Mouse (Mus musculus): Measurements from ENCODE around the gene Calr4.
A peak's percentile ranks its signal among the peaks of the same experiment; 100 is the strongest.

Calr4 gene

DNA sequence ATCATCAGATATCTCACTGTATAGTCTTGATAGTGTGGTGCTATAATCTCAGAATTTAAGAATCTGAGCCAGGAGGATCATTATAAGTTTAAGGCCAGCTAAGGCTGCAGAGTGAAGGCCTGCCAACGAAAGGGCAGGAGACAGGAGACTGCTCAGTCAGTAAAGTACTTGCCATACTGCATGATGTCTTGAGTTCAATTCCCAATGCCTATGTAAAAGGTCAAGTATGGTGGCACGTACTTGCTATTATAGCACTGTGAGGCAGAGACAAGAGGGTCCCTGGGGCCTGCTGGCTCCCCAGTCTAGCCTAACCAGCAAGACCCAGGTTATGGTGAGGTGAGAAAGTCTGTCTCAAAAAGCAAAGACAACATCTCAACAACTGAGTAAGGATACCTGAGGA is at the start of gene Calr4:
TSS of gene Calr4 (plus strand) at position 301 of the 400 bp plus-strand sequence.
- no peak for DNase-seq (ENCODE audit: low spot score in 2 of 2)

DNA sequence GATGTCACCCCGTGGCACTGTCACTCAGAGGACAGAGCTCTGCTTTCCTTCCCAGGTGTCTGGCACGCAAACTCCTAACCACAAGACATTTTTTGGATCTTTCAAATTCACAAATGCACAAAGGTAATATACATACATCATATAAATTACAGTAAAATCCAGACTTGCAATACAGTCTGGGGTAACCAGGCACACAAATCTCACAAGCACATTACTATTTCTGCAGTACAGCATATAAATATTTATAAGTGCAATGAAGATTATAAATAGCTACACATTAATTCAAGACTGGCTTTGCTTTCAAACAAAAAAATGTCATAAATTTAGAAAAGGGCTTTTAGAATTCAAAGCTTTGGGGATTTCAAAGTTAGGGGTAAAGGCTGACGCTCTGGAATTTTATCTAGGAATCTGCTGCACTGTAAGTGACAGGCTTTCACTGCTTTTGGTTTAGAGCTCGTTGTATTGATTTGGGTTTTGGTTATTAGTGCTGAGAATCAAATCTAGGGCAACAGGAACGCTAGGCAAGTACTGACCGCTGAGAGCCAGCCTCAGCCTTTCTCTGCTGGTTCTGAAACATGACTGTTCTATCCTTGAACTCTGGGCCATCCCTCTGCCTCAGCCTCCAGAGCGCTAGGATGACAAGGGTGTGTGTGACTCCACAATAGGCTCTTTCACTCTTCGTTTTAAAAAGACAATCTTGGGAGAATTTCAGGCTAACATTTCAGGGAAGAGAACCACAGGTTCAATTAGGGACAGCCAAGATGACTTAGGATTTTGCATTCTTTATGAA is 48.5 kb upstream of the Calr4 start:
- DNase-seq (ENCODE audit: low spot score in 2 of 2): no peak

GRCm38 (mm10) chr4:109191598-109191997 is 42.7 kb upstream of the Calr4 start:
- DNase-seq (ENCODE audit: low spot score in 2 of 2): no peak

- no peak for DNase-seq (ENCODE audit: low spot score in 2 of 2)
These were observed 40.4 kb upstream of the Calr4 start for GRCm38 (mm10) chr4:109193886-109194285.

DNA sequence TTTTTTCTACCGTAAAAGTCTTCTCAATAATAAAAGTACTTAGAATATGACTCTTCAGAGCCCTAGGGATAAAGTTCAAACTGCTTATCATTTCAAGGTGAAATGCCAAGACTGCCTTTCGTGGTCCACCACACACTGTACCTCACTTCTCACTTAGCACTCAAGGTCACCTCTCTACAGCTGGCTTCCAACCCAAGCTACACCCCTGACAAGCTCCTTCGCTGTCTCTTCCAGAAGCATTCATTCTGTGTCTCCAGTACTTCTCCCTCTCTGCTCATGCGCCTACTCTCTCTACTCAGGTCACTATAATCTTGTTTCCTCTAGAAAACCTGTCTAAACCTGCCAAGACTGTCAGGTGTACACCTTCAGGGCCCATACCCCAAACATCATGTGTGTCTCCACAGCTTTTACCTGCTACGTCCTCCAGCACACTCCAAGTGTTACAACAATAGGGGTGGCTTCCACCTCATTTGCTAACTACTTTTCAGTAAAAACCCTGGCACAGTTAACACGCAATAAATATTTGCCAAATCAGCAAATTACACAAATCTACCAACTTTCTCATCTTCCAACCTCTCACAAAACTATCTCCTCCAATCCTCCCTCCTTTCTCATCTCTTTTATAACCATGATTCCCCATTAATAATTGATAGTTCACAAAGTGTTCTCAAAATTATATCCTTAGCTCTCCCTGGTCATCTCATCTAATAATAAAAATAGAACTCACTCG is 38.2 kb upstream of the Calr4 start:
- DNase-seq (ENCODE audit: low spot score in 2 of 2): no peak

GRCm38 (mm10) chr4:109199069-109199468 is 35.2 kb upstream of the Calr4 start:
- DNase-seq (ENCODE audit: low spot score in 2 of 2): no peak

DNA sequence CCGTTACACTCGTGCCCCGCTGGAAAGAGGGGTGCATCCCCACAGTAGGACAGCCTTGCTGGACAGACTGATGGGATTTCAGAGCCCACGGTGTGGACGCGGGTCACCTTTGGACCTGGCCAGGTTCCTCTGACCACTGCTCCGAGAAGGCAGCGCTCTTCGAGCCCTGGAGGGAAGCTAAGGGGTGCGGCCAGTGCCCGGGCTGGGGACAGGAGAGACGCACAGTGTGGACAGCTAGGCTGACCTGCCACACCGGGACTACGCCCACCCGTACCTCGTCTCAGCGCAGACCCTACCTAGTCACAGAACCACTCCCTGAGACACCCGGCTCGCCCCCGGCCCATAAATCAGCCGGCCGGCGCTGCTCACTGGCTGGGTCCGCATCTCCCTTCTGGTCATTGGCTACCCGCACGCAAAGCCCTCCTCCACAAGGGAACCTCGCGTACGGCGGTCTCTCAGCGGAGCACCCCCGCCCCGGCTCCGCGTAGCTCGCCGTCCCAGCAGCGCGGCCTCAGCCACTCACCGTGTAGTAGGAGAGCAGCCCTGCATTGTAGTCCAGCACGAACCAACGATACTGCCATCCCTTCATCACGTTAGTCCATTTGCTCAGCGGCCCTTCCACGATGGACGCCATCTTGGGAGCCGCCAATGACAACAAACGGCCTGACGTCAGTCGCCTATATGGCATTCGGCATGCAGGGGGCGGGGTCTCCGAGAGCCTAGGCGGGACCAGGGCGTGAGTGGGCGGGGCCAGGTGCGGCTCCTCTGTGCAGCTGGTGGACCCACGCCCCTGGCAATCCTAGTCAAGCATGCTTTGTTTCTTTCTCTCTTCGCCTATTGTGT is 32.5 kb upstream of the Calr4 start, which contains the start of gene Osbpl9:
TSS of gene Osbpl9 (minus strand) at position 691 of the 843 bp plus-strand sequence.
- DNase-seq (ENCODE audit: low spot score in 2 of 2): peak; percentile 92 to 97

DNA sequence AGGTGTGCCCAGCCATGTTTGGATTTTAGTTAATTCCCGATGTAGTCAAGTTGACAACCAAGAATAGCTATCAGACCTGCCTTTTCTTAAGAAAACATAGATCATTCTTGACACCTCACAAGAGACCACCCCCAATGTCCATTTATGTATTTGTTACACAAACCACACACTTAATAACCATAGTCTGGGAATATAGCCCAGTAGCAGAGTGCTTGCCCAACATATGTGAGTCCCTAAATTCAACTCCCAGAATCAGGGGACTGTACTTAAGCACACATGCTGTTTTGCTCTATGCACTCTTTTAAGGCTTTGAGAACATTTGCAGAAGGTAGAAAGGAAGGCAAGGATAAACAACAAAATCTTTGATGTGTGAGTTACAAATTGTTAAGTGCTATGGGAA is 30.4 kb upstream of the Calr4 start:
- no peak for DNase-seq (ENCODE audit: low spot score in 2 of 2)

DNA sequence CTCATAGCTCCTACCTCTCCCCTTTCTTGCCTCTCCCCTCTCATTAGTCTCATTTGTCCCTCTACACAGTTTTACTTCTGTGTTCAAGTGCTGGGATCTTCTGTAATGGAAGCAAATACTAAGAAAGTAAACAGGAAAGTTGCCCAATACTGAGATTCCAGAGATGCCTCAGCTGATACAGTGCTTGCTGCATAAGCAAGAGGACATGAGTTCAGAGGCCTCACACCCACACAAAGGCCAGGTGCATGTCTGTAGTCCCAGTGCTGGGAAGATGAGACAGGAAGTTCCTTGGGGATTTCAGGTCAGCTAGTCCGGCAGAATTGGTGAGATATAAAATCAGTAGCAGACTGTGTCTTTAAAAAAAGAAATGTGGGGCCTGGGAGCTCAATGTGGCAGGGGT is 29.9 kb upstream of the Calr4 start:
- DNase-seq (ENCODE audit: low spot score in 2 of 2): no peak

- DNase-seq (ENCODE audit: low spot score in 2 of 2): no peak
These were observed 26.8 kb upstream of the Calr4 start for GRCm38 (mm10) chr4:109207524-109207923.

DNA sequence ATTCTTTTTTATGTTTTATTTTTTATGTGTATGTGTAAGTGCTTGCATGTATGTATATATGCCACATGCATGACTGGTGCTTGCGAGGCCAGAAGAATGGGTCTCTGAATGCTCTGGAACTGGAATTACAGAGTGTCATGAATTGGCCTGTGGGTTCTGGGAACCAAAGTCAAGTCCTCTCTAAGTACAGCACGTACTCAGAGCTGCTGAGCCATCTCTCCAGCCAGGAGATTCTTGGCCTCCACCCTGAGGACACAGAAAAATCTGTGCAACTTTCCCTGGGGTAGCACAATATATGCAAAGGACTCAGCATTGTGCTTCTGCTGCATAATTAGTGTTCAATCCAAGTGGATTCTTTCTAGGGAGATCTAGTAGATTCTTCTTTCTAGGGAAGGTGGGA is 24.0 kb upstream of the Calr4 start:
- no peak for DNase-seq (ENCODE audit: low spot score in 2 of 2)

- no peak for DNase-seq (ENCODE audit: low spot score in 2 of 2)
These were observed 23.4 kb upstream of the Calr4 start for GRCm38 (mm10) chr4:109210881-109211280.

DNA sequence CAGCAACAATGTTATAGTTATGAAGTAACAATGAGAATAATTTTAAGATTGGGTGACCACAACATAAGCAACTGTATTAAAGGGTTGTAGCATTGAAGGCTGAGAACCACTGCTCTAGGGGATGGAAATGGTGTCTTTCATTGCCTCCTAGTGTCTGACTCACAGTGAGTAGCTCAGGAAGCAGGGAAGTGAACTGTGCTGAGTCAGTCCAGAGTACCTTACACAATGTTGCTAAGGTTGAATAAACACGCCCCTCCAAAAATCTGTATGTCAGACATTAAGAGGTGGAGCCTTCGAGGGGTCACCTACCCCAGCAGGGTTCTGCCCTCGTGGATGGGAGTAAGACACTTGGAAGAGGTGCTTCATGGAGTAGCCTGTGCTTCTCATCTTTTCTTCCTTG is 20.3 kb upstream of the Calr4 start:
- DNase-seq (ENCODE audit: low spot score in 2 of 2): no peak

- no peak for DNase-seq (ENCODE audit: low spot score in 2 of 2)
These were observed 16.3 kb upstream of the Calr4 start for GRCm38 (mm10) chr4:109218008-109218407.

DNA sequence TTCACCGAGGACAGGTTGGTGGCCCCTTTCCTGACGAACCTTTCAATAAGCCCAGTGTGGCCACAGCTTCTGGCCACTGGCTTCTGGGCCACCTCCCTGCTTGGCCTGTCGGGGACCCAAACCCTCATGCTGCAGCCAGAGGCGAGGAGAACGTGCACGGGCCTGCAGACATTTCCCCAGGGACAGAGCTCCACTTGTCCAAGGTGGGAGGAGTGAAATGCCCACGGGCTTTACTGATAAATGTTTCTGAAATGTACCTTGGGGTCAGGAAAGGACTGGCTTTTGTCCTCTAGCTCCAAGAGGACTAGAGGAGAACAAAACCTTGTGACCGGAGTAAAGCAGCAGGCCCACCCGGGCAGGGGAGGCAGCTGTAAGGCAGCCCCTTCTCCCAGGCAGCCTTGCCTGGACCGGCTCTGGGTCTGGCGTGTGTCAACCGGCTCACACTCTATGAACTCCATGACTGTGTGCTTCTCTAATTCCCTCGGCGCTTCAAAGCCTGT is 13.8 kb upstream of the Calr4 start:
- DNase-seq (ENCODE audit: low spot score in 2 of 2): no peak

GRCm38 (mm10) chr4:109222001-109222400 is 12.3 kb upstream of the Calr4 start:
- no peak for DNase-seq (ENCODE audit: low spot score in 2 of 2)

DNA sequence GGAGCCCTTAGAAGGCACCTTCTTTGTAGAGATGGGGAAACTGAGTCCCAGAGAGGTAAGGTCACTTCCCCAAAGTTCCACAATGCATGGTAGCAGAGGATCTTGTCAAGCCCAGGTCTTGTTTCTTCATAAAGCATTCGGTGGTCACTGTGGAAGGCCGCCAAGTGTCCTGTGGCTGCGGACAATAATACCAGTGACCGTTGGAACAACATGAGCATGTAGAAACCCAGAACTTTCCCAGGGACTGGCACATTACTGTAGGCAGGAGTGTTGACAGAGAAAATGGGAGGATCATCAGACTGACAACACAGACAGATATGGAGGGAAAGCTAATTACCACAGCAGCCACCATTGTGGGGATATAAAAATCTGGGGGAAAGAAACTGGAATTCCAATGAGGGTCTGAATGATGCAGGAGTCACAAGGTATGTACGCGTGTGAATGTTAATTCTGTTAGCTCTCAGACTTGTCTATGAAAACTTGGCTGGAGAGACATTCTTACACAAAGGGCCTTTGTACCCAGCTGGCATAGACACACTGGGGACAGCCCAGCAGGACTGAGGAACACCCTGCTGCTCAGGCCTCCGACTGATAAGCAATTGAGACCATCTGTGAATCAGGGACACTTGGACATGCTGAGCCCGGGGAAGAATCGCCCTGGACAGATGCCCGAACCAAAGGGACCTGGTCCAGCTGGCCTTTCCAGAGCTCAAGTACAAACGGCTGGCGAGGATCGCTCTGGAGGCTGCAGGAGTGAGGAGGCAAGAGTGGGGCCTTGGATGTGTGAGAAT is 9.3 kb upstream of the Calr4 start:
- DNase-seq (ENCODE audit: low spot score in 2 of 2): peak; percentile 74 to 80

DNA sequence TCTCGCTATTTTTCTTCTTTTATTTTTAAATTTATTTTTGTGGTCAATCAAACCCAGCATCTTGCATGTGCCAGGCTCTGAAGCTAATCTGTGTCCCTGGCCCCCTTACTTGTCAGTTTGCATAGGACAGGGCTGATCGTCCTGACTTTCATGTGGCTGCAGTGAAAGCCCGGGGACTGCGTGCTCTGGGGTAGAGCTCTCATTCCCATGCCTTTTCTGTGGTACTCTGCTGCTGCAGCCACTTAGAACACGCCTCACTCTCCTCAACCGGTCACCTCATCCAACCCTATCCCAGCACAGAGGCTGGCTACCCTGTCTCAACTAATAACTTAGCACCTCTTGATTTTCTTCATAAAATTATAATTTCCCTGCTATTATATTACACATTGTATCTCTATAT is 8.7 kb upstream of the Calr4 start:
- DNase-seq (ENCODE audit: low spot score in 2 of 2): no peak

- no peak for DNase-seq (ENCODE audit: low spot score in 2 of 2)
These were observed 8.2 kb upstream of the Calr4 start for GRCm38 (mm10) chr4:109226071-109226470.

DNA sequence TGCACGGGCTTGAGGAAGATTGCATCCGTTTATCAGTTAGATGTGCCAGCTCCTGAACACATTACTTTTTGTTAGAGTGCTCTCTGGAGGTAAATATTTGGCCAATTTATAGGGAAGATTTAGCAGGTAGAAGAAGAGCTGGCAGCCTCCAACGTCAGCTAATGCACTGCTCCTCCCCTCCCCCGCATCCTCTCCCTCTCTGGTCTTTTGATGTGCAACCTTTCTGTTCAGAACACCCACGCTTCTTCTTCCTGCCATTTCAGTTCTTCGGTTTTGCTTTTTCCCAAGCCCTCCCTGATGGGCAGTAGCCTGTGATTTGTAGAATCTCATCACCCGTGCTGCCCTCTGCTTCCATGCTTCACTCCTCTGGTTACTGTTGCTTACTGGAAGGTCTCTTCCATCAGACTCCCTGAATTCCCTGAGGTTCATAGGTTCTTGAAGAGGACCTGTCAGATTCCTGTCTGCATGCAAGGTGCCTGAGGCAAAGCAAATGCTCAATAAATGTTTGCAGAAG is 4.5 kb upstream of the Calr4 start:
- no peak for DNase-seq (ENCODE audit: low spot score in 2 of 2)

DNA sequence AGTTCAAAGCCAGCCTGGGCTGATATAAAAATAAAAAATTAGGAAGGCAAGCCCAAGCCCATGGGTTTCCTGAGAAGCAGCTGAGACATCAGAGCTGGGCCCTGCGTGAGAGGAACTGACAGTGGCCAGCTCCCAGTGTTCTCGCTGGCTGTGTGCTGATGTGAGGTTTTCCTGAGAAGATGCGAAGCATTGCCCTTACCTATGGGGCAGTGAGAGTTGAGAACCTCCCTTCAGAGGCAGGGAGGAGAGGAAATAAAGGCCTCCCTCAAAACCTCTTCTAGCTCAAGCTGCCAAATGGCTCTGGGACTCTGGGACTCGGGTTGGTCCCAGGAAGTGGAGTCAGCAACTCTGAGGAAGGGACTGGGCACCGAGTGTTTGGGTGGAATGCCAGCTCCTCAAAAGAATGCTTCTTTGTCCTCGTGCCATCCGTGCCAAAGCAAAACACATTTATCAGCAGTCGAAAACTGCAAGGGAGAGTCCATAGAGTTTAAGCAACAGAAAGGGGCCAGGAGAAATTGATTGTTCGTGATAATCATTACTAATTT is 593 bp downstream of the Calr4 start:
- DNase-seq (ENCODE audit: low spot score in 2 of 2): no peak

Data from left cerebral cortex, adult 9 months (tissue).